Mouse (Mus musculus) ES-E14 (cell line): Measurements from ENCODE around the gene Asic3. TPM values are rescaled to one million over a fixed set of nuclear protein-coding genes. Genes with fewer than 3 reads are reported as not detected.

ENCODE experiments used
- DNase-seq: peaks from one replicate; pipeline ENCODE4 v3.0.0-alpha.2; 2013; ENCODE audit warnings: low read depth, low spot score
- H3K27ac ChIP-seq: 2 replicates; pipeline ENCODE4 v1.5.1; 2012; ENCODE audit warnings: low read depth, mild to moderate bottlenecking, low read length, moderate library complexity, mixed read lengths; ENCODE audit not compliant: poor library complexity, insufficient read depth, severe bottlenecking
- H3K36me3 ChIP-seq: 2 replicates; pipeline ENCODE4 v1.6.1; 2012; ENCODE audit warnings: mild to moderate bottlenecking, low read length, moderate library complexity, mixed read lengths; ENCODE audit not compliant: control insufficient read depth, poor library complexity, insufficient read depth, severe bottlenecking
- H3K4me1 ChIP-seq, 2 experiments: fragments of 150-350 bp in 1 of 2; sonication (generic) in 1 of 2; 2 replicates each; pipeline ENCODE4 v1.6.1; 2012; ENCODE audit warnings: low read length in 2 of 2, mild to moderate bottlenecking in 1 of 2, mixed read lengths in 1 of 2; ENCODE audit not compliant: control insufficient read depth in 2 of 2, insufficient read depth in 2 of 2, poor library complexity in 1 of 2
- H3K4me3 ChIP-seq, 2 experiments: fragments of 150-350 bp in 1 of 2; sonication (generic) in 1 of 2; 2 replicates each; pipeline ENCODE4 v1.5.1; 2012; ENCODE audit warnings: low read length in 2 of 2, low read depth in 1 of 2, mild to moderate bottlenecking in 1 of 2, mixed read lengths in 1 of 2; ENCODE audit not compliant: insufficient read depth in 1 of 2, poor library complexity in 1 of 2, severe bottlenecking in 1 of 2
- H3K9ac ChIP-seq: 2 replicates; pipeline ENCODE4 v1.6.1; 2012; ENCODE audit warnings: low read depth, mild to moderate bottlenecking, low read length, mixed read lengths; ENCODE audit not compliant: poor library complexity, insufficient read depth, severe bottlenecking
- H3K9me3 ChIP-seq: fragments of 150-350 bp; sonication (generic); 2 replicates; pipeline ENCODE4 v1.6.1; 2012; ENCODE audit warnings: low read depth, mild to moderate bottlenecking, low read length; ENCODE audit not compliant: control insufficient read depth, insufficient read depth
- CHD2 ChIP-seq: IDR thresholded peaks from 2 replicates; pipeline ENCODE4 v1.6.1; 2014; ENCODE audit warnings: mild to moderate bottlenecking, low read depth, low read length, inconsistent platforms
- HCFC1 ChIP-seq: IDR thresholded peaks from 2 replicates; pipeline ENCODE4 v1.6.1; 2012; ENCODE audit warnings: low read length, inconsistent platforms, borderline replicate concordance; ENCODE audit not compliant: insufficient read depth
- MAFK ChIP-seq: IDR thresholded peaks from 2 replicates; pipeline ENCODE4 v1.6.1; 2014; ENCODE audit warnings: mild to moderate bottlenecking, low read depth, low read length, inconsistent platforms; ENCODE audit not compliant: insufficient read depth
- ZC3H11A ChIP-seq: IDR thresholded peaks from 2 replicates; pipeline ENCODE4 v1.6.1; 2012; ENCODE audit warnings: low read depth, mild to moderate bottlenecking, inconsistent platforms, low read length, borderline replicate concordance
- ZNF384 ChIP-seq: IDR thresholded peaks from 2 replicates; pipeline ENCODE4 v1.6.1; 2012; ENCODE audit warnings: low read depth, low read length, inconsistent platforms
- in situ Hi-C, 2 experiments: fragments of 600-800 bp; cut with MboI; formaldehyde crosslinking; loops; one replicate each; pipeline ENCODE4 v1.15.1; 2025; ENCODE audit warnings: low sequenced_read_pairs in 2 of 2, inconsistent platforms in 1 of 2; ENCODE audit not compliant: unreplicated experiment in 2 of 2
- total RNA-seq: library from RNA; depleted of rRNA; stranded (reverse); fragments of 300-350 nt; gene quantifications from 2 replicates; pipeline ENCODE4 v1.2.3, GENCODE M21; 2012

The Asic3 gene
- total RNA-seq, 1 experiment, result 0.40 TPM

DNA sequence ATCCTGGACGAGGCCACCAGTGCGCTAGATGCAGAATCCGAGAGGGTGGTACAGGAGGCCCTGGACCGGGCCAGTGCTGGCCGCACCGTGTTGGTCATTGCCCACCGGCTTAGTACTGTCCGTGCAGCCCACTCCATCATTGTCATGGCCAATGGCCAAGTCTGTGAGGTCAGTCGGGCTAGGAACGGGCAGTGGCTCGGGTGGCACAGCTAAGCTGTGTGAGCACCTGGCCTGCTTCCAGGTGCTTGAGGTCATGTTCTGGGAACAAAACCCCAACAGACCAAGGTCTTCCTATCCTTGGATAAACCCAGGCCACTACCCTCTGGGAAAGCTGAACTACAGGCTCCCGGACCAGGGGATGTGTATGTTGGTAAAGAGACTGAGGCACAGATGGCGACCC lies 4.5 kb upstream of the Asic3 start:
- no peak for TF ChIP-seq ZC3H11A
- no peak for TF ChIP-seq MAFK
- TF ChIP-seq ZNF384, result no peak
- no peak for TF ChIP-seq HCFC1
- no peak for TF ChIP-seq CHD2
- Histone ChIP-seq H3K27ac (no peak overlapping the region), H3K9ac (no peak overlapping the region), H3K4me3 (no peak overlapping the region), H3K4me1 (peaks cover 0 to 3% of the 10 kb centered on the region in 2 experiments; a peak in 1 of 4 replicates), H3K9me3 (no peaks in the 10 kb centered on the region), H3K36me3 (peaks cover 8% of the 10 kb centered on the region; the same call in 1 of the 2 replicates)
- no peak for DNase-seq
- in situ Hi-C loops, result no loop called here

DNA sequence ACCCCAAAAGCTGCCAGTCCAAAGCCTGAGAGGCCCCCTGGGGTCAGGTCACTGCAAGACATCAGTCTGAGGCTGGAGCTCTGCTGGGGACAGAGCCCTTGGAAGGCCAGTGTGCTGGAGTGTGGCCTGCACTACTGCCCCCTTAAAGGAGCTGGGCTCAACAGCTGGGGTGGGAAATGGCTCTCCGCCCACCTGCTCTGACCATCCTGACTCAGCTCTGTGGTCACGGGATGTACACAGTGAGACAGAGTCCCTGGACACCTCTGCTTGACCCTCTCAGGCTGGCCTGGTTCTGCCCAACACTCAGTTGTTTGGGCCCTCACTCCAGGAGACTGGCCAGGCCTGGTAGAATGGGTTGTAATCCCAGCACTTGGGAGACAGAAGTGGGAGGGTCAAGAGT lies 3.7 kb upstream of the Asic3 start:
- Histone ChIP-seq H3K4me1 (peaks cover 0 to 3% of the 10 kb centered on the region in 2 experiments; a peak in 1 of 4 replicates), H3K9ac (no peak overlapping the region), H3K4me3 (no peak overlapping the region), H3K9me3 (no peaks in the 10 kb centered on the region), H3K27ac (no peak overlapping the region), H3K36me3 (peaks cover 6% of the 10 kb centered on the region; the same call in 1 of the 2 replicates)
- no peak for TF ChIP-seq ZNF384
- no peak for TF ChIP-seq CHD2
- TF ChIP-seq MAFK, result no peak
- TF ChIP-seq ZC3H11A, result no peak
- no peak for TF ChIP-seq HCFC1
- DNase-seq, result no peak
- in situ Hi-C loops, result no loop called here

DNA sequence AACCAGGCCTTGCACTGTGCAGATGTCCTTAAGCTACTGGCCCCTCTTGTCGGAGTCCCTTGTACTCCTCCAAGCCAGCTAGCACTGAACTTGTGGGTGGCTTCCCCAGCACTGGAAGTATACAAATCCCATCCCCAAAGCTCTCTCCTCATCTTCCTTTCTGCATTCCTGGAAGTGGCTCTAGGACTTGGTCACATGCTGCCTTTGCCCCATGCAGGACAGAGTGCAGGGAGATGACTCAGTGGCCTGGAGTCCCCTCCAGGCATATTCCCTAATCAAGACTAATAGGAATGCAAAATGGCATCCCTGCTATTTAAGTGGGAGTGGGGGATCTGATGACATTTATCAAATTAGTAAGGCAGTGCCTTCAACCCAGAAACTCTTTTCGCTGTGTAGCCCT lies 1.1 kb upstream of the Asic3 start:
- TF ChIP-seq CHD2 (no peak), MAFK (no peak), HCFC1 (no peak), ZNF384 (no peak), ZC3H11A (no peak)
- no peak for DNase-seq
- peaks cover 6% of the 10 kb centered on the region; the same call in 1 of the 2 replicates for H3K36me3 ChIP-seq
- no peak overlapping the region for H3K27ac ChIP-seq
- H3K4me1 ChIP-seq, result no peaks in the 10 kb centered on the region; a peak in 1 of 4 replicates
- in situ Hi-C loops, result no loop called here
- no peak overlapping the region for H3K4me3 ChIP-seq
- H3K9me3 ChIP-seq, result no peaks in the 10 kb centered on the region
- H3K9ac ChIP-seq, result no peak overlapping the region

DNA sequence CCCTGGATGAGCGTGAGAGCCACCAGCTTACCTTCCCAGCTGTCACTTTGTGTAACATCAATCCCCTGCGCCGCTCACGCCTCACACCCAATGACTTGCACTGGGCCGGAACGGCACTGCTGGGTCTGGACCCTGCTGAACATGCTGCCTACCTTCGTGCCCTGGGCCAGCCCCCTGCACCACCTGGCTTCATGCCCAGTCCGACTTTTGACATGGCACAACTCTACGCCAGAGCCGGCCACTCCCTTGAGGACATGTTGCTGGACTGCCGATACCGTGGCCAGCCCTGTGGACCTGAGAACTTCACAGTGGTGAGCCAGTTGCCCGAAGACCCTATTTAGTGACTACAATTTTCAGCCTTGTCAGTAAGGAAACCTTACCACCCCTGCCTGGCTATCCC lies 746 bp downstream of the Asic3 start:
- DNase-seq, result no peak
- in situ Hi-C loops, result no loop called here
- H3K4me3 ChIP-seq, result peak overlapping the region in 1 of 2 experiments; percentile 50; a peak in 2 of 4 replicates
- H3K27ac ChIP-seq, result no peak overlapping the region
- H3K9me3 ChIP-seq, result no peaks in the 10 kb centered on the region
- TF ChIP-seq HCFC1 (no peak), MAFK (no peak), ZC3H11A (no peak), ZNF384 (no peak), CHD2 (no peak)
- H3K4me1 ChIP-seq, result no peaks in the 10 kb centered on the region; a peak in 1 of 4 replicates
- peaks cover 2% of the 10 kb centered on the region; the same call in 1 of the 2 replicates for H3K36me3 ChIP-seq
- H3K9ac ChIP-seq, result peak overlapping the region; percentile 2; the same call in 1 of the 2 replicates

DNA sequence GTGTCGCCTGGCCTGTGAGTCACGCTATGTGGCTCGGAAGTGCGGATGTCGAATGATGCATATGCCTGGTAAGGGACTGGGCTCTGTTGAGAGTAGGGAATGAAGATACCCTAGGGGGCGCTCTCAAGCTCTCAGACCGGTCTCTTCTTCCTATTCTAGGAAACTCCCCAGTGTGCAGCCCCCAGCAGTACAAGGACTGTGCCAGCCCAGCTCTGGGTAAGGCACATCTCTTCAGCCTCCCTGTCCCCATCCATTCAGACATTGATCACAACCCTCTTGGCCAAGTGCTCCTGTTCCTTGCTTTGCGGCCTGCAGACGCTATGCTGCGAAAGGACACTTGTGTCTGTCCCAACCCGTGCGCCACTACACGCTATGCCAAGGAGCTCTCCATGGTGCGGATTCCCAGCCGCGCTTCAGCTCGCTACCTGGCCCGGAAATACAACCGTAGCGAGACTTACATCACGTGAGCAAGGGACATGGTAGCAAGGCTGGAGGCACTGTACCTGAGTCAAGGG lies 3.1 kb downstream of the Asic3 start:
- Histone ChIP-seq H3K4me3 (peak overlapping the region in 1 of 2 experiments; percentile 60; a peak in 2 of 4 replicates), H3K4me1 (no peaks in the 10 kb centered on the region; a peak in 1 of 4 replicates), H3K9ac (no peak overlapping the region), H3K36me3 (peaks cover 6% of the 10 kb centered on the region; the same call in 1 of the 2 replicates), H3K27ac (no peak overlapping the region), H3K9me3 (no peaks in the 10 kb centered on the region)
- peak; percentile 79 for DNase-seq
- in situ Hi-C loops, result loop anchor here in 1 of 2 experiments (5.0 kb wide), 1 partner anchor 36 kb away; the partner anchor contains the start of gene Agap3
- TF ChIP-seq HCFC1 (peak; percentile 42; the same call in 1 of the 2 replicates), ZC3H11A (no peak), CHD2 (no peak), MAFK (no peak), ZNF384 (no peak)
